Mouse (Mus musculus) CH12.LX (cell line): ENCODE measurements around the gene Ldlrad3. TPM values are rescaled to one million over a fixed set of nuclear protein-coding genes. Genes with fewer than 3 reads are reported as not detected.

Experiments
- DNase-seq: peaks from one replicate; pipeline ENCODE4 v3.0.0-alpha.2; 2013; ENCODE audit errors: extremely low read depth
- H3K27ac ChIP-seq: 2 replicates; pipeline ENCODE4 v1.5.1; 2012; ENCODE audit warnings: low read depth, mild to moderate bottlenecking, control low read depth, moderate library complexity; ENCODE audit not compliant: insufficient read depth
- H3K27me3 ChIP-seq: replicated peaks from 2 replicates; pipeline ENCODE3; 2012; ENCODE audit warnings: inconsistent platforms
- H3K36me3 ChIP-seq, 2 experiments: replicated peaks in 1 of 2; 2 replicates each; pipeline versions ENCODE3 to v1.6.1; 2012; ENCODE audit warnings: inconsistent platforms in 1 of 2, low read length in 1 of 2, mild to moderate bottlenecking in 1 of 2, mixed read lengths in 1 of 2, moderate library complexity in 1 of 2; ENCODE audit not compliant: control insufficient read depth in 1 of 2, insufficient read depth in 1 of 2
- H3K4me1 ChIP-seq, 2 experiments: 2 replicates each; pipeline ENCODE4 v1.6.1; 2012; ENCODE audit warnings: inconsistent platforms in 1 of 2, moderate library complexity in 1 of 2; ENCODE audit not compliant: insufficient read depth in 2 of 2, control insufficient read depth in 1 of 2
- H3K4me2 ChIP-seq: 2 replicates; pipeline ENCODE4 v1.6.1; 2012; ENCODE audit warnings: low read depth, mild to moderate bottlenecking, control low read depth; ENCODE audit not compliant: poor library complexity, insufficient read depth, severe bottlenecking
- H3K4me3 ChIP-seq, 3 experiments: fragments of 150-350 bp in 1 of 3; sonication (generic) in 1 of 3; replicated peaks in 1 of 3; 2 replicates each; pipeline versions ENCODE3 to v1.5.1; 2011 to 2012; ENCODE audit warnings: low read depth in 2 of 3, low read length in 2 of 3, mild to moderate bottlenecking in 2 of 3, moderate library complexity in 2 of 3, control low read depth in 1 of 3, improper control_type of control experiment in 1 of 3, inconsistent platforms in 1 of 3, mixed read lengths in 1 of 3; ENCODE audit not compliant: poor library complexity in 1 of 3
- H3K79me2 ChIP-seq: replicated peaks from 2 replicates; pipeline ENCODE4 v1.6.1; 2012; ENCODE audit warnings: mild to moderate bottlenecking, moderate library complexity; ENCODE audit not compliant: control insufficient read depth, poor library complexity, insufficient read depth, severe bottlenecking; ENCODE audit errors: extremely low read depth
- H3K9ac ChIP-seq: 2 replicates; pipeline ENCODE4 v1.6.1; 2012; ENCODE audit warnings: low read depth, mild to moderate bottlenecking, control low read depth, moderate library complexity; ENCODE audit not compliant: insufficient read depth
- H3K9me3 ChIP-seq: replicated peaks from 2 replicates; pipeline ENCODE3; 2012; ENCODE audit warnings: low read length, inconsistent platforms, mixed read lengths
- CTCF ChIP-seq, 2 experiments: IDR thresholded peaks in 1 of 2; conservative IDR thresholded peaks in 1 of 2; 2 replicates each; pipeline ENCODE4 v1.5.1; 2011 to 2012; ENCODE audit warnings: low read depth in 2 of 2, low read length in 2 of 2, improper control_type of control experiment in 1 of 2, inconsistent platforms in 1 of 2, mild to moderate bottlenecking in 1 of 2, moderate library complexity in 1 of 2
- E2F4 ChIP-seq: IDR thresholded peaks from 2 replicates; pipeline ENCODE4 v1.6.1; 2011; ENCODE audit warnings: low read depth, low read length, improper control_type of control experiment; ENCODE audit not compliant: insufficient replicate concordance
- EP300 ChIP-seq: IDR thresholded peaks from 2 replicates; pipeline ENCODE4 v1.6.1; 2011; ENCODE audit warnings: low read length, improper control_type of control experiment
- GABPA ChIP-seq: IDR thresholded peaks from 2 replicates; pipeline ENCODE4 v1.6.1; 2012; ENCODE audit warnings: low read depth, low read length, improper control_type of control experiment, inconsistent platforms; ENCODE audit not compliant: insufficient replicate concordance
- HCFC1 ChIP-seq: IDR thresholded peaks from 2 replicates; pipeline ENCODE4 v1.6.1; 2012; ENCODE audit warnings: low read depth, mild to moderate bottlenecking, inconsistent platforms, low read length, improper control_type of control experiment
- IRF4 ChIP-seq: IDR thresholded peaks from 2 replicates; pipeline ENCODE4 v1.6.1; 2014; ENCODE audit warnings: low read depth, mild to moderate bottlenecking, inconsistent platforms, low read length, improper control_type of control experiment
- KAT2A ChIP-seq: IDR thresholded peaks from 2 replicates; pipeline ENCODE4 v1.6.1; 2012; ENCODE audit warnings: low read length, improper control_type of control experiment, inconsistent platforms; ENCODE audit not compliant: insufficient replicate concordance
- MYC ChIP-seq: IDR thresholded peaks from 2 replicates; pipeline ENCODE4 v1.6.1; 2011; ENCODE audit warnings: low read depth, mild to moderate bottlenecking, improper control_type of control experiment, low read length
- NRF1 ChIP-seq: IDR thresholded peaks from 2 replicates; pipeline ENCODE4 v1.6.1; 2014; ENCODE audit warnings: low read depth, mild to moderate bottlenecking, inconsistent platforms, low read length, improper control_type of control experiment, moderate library complexity
- RAD21 ChIP-seq: IDR thresholded peaks from 2 replicates; pipeline ENCODE4 v1.6.1; 2011; ENCODE audit warnings: low read depth, mild to moderate bottlenecking, low read length, improper control_type of control experiment, moderate library complexity
- SIN3A ChIP-seq: IDR thresholded peaks from 2 replicates; pipeline ENCODE4 v1.6.1; 2012; ENCODE audit warnings: low read length, improper control_type of control experiment, inconsistent platforms
- SMC3 ChIP-seq: IDR thresholded peaks from 2 replicates; pipeline ENCODE4 v1.6.1; 2011; ENCODE audit warnings: low read depth, low read length, improper control_type of control experiment
- ZC3H11A ChIP-seq: IDR thresholded peaks from 2 replicates; pipeline ENCODE4 v1.6.1; 2012; ENCODE audit warnings: low read depth, mild to moderate bottlenecking, inconsistent platforms, low read length, improper control_type of control experiment
- ZKSCAN1 ChIP-seq: IDR thresholded peaks from 2 replicates; pipeline ENCODE4 v1.6.1; 2012; ENCODE audit warnings: low read depth, inconsistent platforms, low read length, improper control_type of control experiment, borderline replicate concordance
- ZNF384 ChIP-seq: IDR thresholded peaks from 2 replicates; pipeline ENCODE4 v1.6.1; 2012; ENCODE audit warnings: low read depth, low read length, improper control_type of control experiment, inconsistent platforms
- dilution Hi-C: fragments of 300-500 bp; cut with MboI; formaldehyde crosslinking; loops from 2 replicates; pipeline ENCODE4 v1.14.3; 2020; ENCODE audit warnings: low sequenced_read_pairs; ENCODE audit not compliant: extremely low pct_unique_long_range_greater_than_20kb, extremely low pct_ligation_motif_present
- in situ Hi-C: fragments of 300-500 bp; cut with MboI; formaldehyde crosslinking; loops from 3 replicates; pipeline ENCODE4 v1.14.3; 2019; ENCODE audit warnings: low sequenced_read_pairs, low pct_ligation_motif_present, low pct_unique_long_range_greater_than_20kb, mixed read lengths
- polyA plus RNA-seq: library from polyadenylated mRNA; unstranded; fragments of >175 nt; gene quantifications from 2 replicates; pipeline ENCODE4 v1.2.1, GENCODE M21; 2012; ENCODE audit warnings: low read depth; ENCODE audit not compliant: insufficient read length
- total RNA-seq, 2 experiments: library from RNA; depleted of rRNA; stranded (reverse); fragments of 300-350 nt in 1 of 2; fragments of >200 nt in 1 of 2; gene quantifications; 2 replicates each; pipeline ENCODE4 v1.2.3; 2012 to 2014

The Ldlrad3 gene
- total and polyA plus RNA-seq, 3 experiments: 0.30 to 2.7 (median 2.1) TPM

DNA sequence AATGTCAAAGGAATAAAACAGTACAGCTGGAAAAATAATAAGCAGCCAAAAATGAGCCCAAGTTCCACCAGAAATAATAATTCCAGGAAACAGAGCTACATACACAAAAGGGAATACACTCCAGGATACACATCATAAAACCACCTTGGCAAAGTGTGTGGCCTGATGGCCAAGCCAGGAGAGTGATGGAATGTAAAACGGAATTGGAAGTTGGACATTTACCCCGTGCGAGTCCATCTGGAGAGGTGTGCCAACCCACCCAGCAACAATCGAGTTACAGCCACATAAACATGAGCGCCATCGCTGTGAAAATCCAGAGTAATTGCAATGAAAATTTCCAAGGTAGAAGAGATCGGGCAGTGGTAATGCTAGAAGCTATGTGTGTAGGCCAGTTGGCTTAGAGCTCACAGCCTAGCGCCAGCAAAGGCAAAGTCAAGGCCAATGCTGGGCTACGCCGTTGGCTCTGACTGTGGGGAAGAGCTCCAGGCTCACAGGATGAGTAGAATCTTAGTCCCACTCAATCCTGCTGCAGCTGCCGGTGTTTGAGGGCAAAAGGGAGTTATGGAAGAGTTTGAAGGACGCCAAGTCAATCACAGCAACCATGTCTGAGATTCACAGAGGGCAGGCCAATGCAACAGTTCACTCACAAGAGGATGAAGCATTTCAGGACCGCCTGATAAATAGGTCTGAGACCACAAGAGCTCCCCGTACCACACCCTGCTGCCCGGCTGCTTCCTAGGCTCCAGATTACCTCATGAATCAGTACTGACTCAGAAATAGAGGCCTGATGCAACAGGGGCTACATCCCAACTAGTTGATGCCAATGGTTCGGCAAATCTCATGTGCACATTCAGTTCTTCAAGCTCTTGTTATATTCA, 7.0 kb upstream of the Ldlrad3 start:
- Histone ChIP-seq H3K27ac (no peak overlapping the region), H3K9ac (no peak overlapping the region), H3K9me3 (peaks cover 2% of the 10 kb centered on the region), H3K4me2 (no peak overlapping the region), H3K27me3 (no peaks in the 10 kb centered on the region), H3K4me1 (peaks cover 0 to 6% of the 10 kb centered on the region in 2 experiments; a peak in 2 of 4 replicates), H3K4me3 (no peak overlapping the region)
- DNase-seq: no peak
- in situ Hi-C loops: no loop called here
- no peak for TF ChIP-seq E2F4
- no peak for TF ChIP-seq ZKSCAN1
- TF ChIP-seq MYC: no peak
- TF ChIP-seq CTCF (conservative IDR thresholded peaks at IDR 0.05 in 1 of 2, IDR thresholded peaks at IDR 0.05 in 1 of 2; ENCODE audit: low read depth in 2 of 2, low read length in 2 of 2): no peak
- TF ChIP-seq GABPA: no peak
- no peak for TF ChIP-seq ZNF384
- TF ChIP-seq EP300: no peak
- TF ChIP-seq, all 38 proteins: peak for 0
- Histone ChIP-seq H3K79me2 (no peaks in the 10 kb centered on the region), H3K36me3 (no peaks in the 10 kb centered on the region)
- dilution Hi-C loops: no loop called here

DNA sequence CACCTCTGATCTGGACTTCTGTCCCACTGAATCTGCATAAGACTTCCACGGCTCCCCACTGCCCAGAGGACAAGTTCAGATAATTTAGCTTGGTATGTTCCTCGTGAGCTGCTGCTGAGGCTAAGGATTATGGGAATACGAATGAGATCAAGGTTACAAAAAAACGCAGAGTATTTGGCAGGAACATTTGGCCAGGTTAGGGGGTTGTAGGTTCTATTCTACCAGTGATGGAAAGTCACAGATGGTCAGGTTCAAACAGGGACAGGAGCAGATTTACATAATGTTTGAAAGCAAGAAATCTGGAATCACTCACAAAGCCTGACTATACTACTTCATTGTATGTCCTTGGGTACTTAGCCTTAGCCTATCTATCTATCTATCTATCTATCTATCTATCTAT, 5.6 kb upstream of the Ldlrad3 start:
- no peak overlapping the region for H3K9ac ChIP-seq
- H3K27me3 ChIP-seq: peaks cover 1% of the 10 kb centered on the region
- H3K36me3 ChIP-seq: no peaks in the 10 kb centered on the region
- H3K4me3 ChIP-seq: no peak overlapping the region
- H3K9me3 ChIP-seq: peaks cover 2% of the 10 kb centered on the region
- dilution Hi-C loops (no loop called here), in situ Hi-C loops (no loop called here)
- no peak overlapping the region for H3K4me2 ChIP-seq
- DNase-seq: no peak
- peaks cover 0 to 8% of the 10 kb centered on the region in 2 experiments; a peak in 2 of 4 replicates for H3K4me1 ChIP-seq
- no peaks in the 10 kb centered on the region for H3K79me2 ChIP-seq
- TF ChIP-seq SIN3A: no peak
- no peak overlapping the region for H3K27ac ChIP-seq

DNA sequence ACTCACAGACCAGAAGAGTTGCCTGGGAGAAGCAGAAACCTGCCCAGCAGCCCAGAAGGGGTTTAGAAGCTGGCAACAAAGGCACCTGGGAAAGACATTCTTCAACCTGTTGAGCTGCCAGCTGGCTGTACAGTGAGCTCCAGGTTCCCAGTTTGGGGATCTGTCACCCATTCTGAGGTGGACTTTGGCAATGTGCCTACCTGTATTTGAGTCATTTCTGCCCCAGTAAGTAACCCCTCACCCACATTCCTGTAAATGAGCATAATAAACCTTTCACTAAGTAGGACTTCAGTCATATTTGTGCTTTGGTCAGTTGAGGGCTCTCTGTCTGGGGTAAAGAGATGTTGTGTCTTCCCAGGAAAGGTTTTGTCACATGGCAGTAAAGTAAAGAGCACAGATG, 4.8 kb upstream of the Ldlrad3 start:
- no peak overlapping the region for H3K4me2 ChIP-seq
- H3K9me3 ChIP-seq: peaks cover 2% of the 10 kb centered on the region
- peaks cover 0 to 12% of the 10 kb centered on the region in 2 experiments; a peak in 2 of 4 replicates for H3K4me1 ChIP-seq
- no peak overlapping the region for H3K27ac ChIP-seq
- H3K79me2 ChIP-seq: no peaks in the 10 kb centered on the region
- dilution Hi-C loops (no loop called here), in situ Hi-C loops (no loop called here)
- H3K4me3 ChIP-seq: no peak overlapping the region
- TF ChIP-seq ZNF384: no peak
- no peak for TF ChIP-seq HCFC1
- no peak for TF ChIP-seq KAT2A
- no peak for TF ChIP-seq RAD21
- TF ChIP-seq IRF4: no peak
- TF ChIP-seq SMC3: no peak
- no peak for TF ChIP-seq NRF1
- no peak for TF ChIP-seq ZC3H11A
- no peak for TF ChIP-seq E2F4
- no peaks in the 10 kb centered on the region for H3K36me3 ChIP-seq
- peaks cover 1% of the 10 kb centered on the region for H3K27me3 ChIP-seq
- H3K9ac ChIP-seq: no peak overlapping the region
- no peak for DNase-seq
